Mouse (Mus musculus) bone marrow, adult 2 months (tissue): ENCODE data around the gene Ttc7.
"Not testable (repeated sequence)": the region's sequence is repeated elsewhere in the genome, so short reads cannot be mapped to it uniquely, and the experiment has no call there.

Experiments used
- CTCF ChIP-seq: fragments of 200-500 bp; IDR thresholded peaks from 2 replicates; pipeline ENCODE4 v1.5.1; 2011; ENCODE audit warnings: low read length, control low read depth; ENCODE audit not compliant: control insufficient read depth, insufficient read depth
- POLR2A ChIP-seq: fragments of 200-500 bp; IDR thresholded peaks from 2 replicates; pipeline ENCODE4 v1.6.1; 2011; ENCODE audit warnings: low read depth, mild to moderate bottlenecking, control low read depth, low read length, borderline replicate concordance; ENCODE audit not compliant: control insufficient read depth

GRCm38 (mm10) chr17:87296701-87297100 lies 14.0 kb downstream of the Ttc7 start:
- TF ChIP-seq CTCF, POLR2A: not testable (repeated sequence)
